Mouse (Mus musculus) cerebellum, postnatal 10 days (tissue): Measurements from ENCODE around the gene Olfr1283.
"Not testable (repeated sequence)": the region's sequence is repeated elsewhere in the genome, so short reads cannot be mapped to it uniquely, and the experiment has no call there.

Experiments
- DNase-seq, 2 experiments: peaks; one replicate each; pipeline ENCODE4 v3.0.0; 2021; ENCODE audit warnings: mixed read lengths in 2 of 2

Gene Olfr1283

GRCm38 (mm10) chr2:111366490-111366889 is at the start of gene Olfr1283:
Olfr1283 (plus strand) TSS chr2:111366790.
- DNase-seq, result no peak

GRCm38 (mm10) chr2:111326220-111326619 is 40.4 kb upstream of the Olfr1283 start, which contains the start of gene Olfr1281:
Olfr1281 (plus strand) TSS chr2:111326520.
- no peak for DNase-seq

GRCm38 (mm10) chr2:111333721-111334120 is 32.9 kb upstream of the Olfr1283 start:
- not testable (repeated sequence) for DNase-seq

GRCm38 (mm10) chr2:111335976-111336375 is 30.6 kb upstream of the Olfr1283 start, which contains the start of gene Olfr1282:
Olfr1282 (minus strand) TSS chr2:111336076.
- DNase-seq, result no peak

DNA sequence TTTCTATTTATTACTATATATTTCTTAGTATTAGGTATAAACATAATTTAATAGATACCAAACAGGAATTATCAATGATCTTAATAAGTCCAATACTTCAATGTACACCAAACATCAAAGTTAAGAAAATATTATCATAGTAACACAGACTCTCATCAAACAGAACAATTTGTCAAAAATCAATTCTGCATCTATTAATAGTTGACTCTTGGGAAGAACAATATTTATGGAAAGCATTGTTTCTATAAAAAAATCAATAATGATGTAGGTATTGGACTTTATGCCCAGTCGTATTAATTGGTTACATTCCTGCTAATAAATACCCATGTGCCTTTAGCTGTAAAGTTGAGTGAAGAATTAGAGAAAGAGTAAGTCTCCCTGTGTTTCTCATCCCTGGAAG is 8.6 kb downstream of the Olfr1283 start, which contains the start of gene Olfr1284:
Gene Olfr1284, plus strand, starts transcription at position 301 of the 400 bp plus-strand sequence.
- DNase-seq, result no peak
